Mouse (Mus musculus) forebrain, embryonic 14.5 days (tissue): Measurements from ENCODE around the gene Dennd6a. TPM values are rescaled to one million over a fixed set of nuclear protein-coding genes. Genes with fewer than 3 reads are reported as not detected.

ENCODE experiments used
- ATAC-seq: fragments of 200-750 bp; cut with Nextera tagmentation; 2 replicates; pipeline ENCODE4 v1.8.0; 2017; ENCODE audit warnings: mild to moderate bottlenecking, moderate library complexity
- DNase-seq: peaks from one replicate; pipeline ENCODE4 v3.0.0-alpha.2; 2015; ENCODE audit warnings: low spot score
- H3K27ac ChIP-seq: fragments of 300-500 bp; sonication (generic); 2 replicates; pipeline ENCODE4 v1.5.1; 2014; ENCODE audit warnings: low read depth, mild to moderate bottlenecking, control low read depth, low read length, moderate library complexity
- H3K27me3 ChIP-seq: fragments of 300-500 bp; sonication (generic); replicated peaks from 2 replicates; pipeline ENCODE4 v1.6.1; 2014; ENCODE audit warnings: low read length, control low read depth, mixed read lengths; ENCODE audit not compliant: control insufficient read depth, insufficient read depth
- H3K36me3 ChIP-seq: fragments of 300-500 bp; sonication (generic); 2 replicates; pipeline ENCODE4 v1.6.1; 2014; ENCODE audit warnings: low read length, control low read depth; ENCODE audit not compliant: control insufficient read depth, insufficient read depth
- H3K4me1 ChIP-seq: fragments of 300-500 bp; sonication (generic); 2 replicates; pipeline ENCODE4 v1.6.1; 2014; ENCODE audit warnings: antibody characterized with exemption, low read length, control low read depth; ENCODE audit not compliant: control insufficient read depth, insufficient read depth
- H3K4me2 ChIP-seq: fragments of 300-500 bp; sonication (generic); 2 replicates; pipeline ENCODE4 v1.6.1; 2014; ENCODE audit warnings: mild to moderate bottlenecking, control low read depth, low read length
- H3K4me3 ChIP-seq: fragments of 300-500 bp; sonication (generic); 2 replicates; pipeline ENCODE4 v1.5.1; 2014; ENCODE audit warnings: low read depth, low read length, control low read depth
- H3K9ac ChIP-seq: fragments of 300-500 bp; sonication (generic); 2 replicates; pipeline ENCODE4 v1.6.1; 2014; ENCODE audit warnings: mild to moderate bottlenecking, low read length, control low read depth, moderate library complexity
- H3K9me3 ChIP-seq: fragments of 300-500 bp; sonication (generic); replicated peaks from 2 replicates; pipeline ENCODE4 v1.6.1; 2016; ENCODE audit warnings: low read length, control low read depth, mixed read lengths; ENCODE audit not compliant: control insufficient read depth
- WGBS: fragments of 180-500 bp; shearing (Covaris S2); extraction: QIAGEN DNeasy Blood & Tissue Kit; methylation state at CpG from one replicate; pipeline ENCODE4 v1.1.7; 2014; 5-methylcytosine and 5-hydroxymethylcytosine counted together
- polyA plus RNA-seq: library from polyadenylated mRNA; unstranded; fragments of >200 nt; fragmentation: Nextera tagmentation; extraction: Ambion mirVana; gene quantifications from 2 replicates; pipeline ENCODE4 v1.2.1, GENCODE M21; 2014

Dennd6a gene
- polyA plus RNA-seq, 1 experiment from 2014 or later = 20.5 TPM

DNA sequence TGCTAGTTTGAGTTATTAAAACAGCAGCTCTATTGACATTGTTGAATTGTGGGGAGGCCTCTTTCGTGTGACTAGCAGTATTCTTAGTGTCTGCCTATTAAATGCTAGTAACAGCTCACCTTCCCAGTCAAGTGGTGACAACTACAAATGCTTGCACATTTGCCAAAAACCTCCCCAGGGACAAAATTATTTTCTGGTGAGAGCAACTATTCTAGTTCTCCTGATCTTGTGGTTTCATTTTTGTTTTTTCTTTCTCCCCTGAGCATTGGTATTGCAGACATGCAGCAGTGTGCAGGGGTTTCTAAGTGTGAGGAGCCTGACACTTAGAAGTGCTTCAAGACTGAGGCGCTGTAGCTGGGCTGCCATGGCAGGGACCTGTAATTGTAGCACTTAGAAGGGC, 74.2 kb downstream of the Dennd6a start:
- Histone ChIP-seq H3K27ac (no peak overlapping the region), H3K4me3 (no peak overlapping the region), H3K4me2 (no peak overlapping the region), H3K27me3 (no peaks in the 10 kb centered on the region), H3K36me3 (peaks cover 22% of the 10 kb centered on the region), H3K9me3 (no peaks in the 10 kb centered on the region), H3K4me1 (peaks cover 6% of the 10 kb centered on the region; the same call in 1 of the 2 replicates), H3K9ac (no peak overlapping the region)
- ATAC-seq (no peak), DNase-seq (no peak)
- WGBS = 81% methylated on average over 2 of the region's 2 CpGs

- ATAC-seq (no peak), DNase-seq (peak; percentile 26)
- Histone ChIP-seq H3K36me3 (peaks cover 57% of the 10 kb centered on the region), H3K27me3 (no peaks in the 10 kb centered on the region), H3K9me3 (no peaks in the 10 kb centered on the region), H3K4me1 (no peaks in the 10 kb centered on the region), H3K4me3 (no peak overlapping the region), H3K4me2 (no peak overlapping the region), H3K9ac (no peak overlapping the region), H3K27ac (no peak overlapping the region)
Measured at GRCm38 (mm10) chr14:26651901-26652300, 78.2 kb downstream of the Dennd6a start.

- no peak overlapping the region for H3K27ac ChIP-seq
- H3K27me3 ChIP-seq = no peaks in the 10 kb centered on the region
- ATAC-seq (no peak), DNase-seq (no peak)
- no peak overlapping the region for H3K4me2 ChIP-seq
- no peak overlapping the region for H3K9ac ChIP-seq
- no peak overlapping the region for H3K4me3 ChIP-seq
- H3K9me3 ChIP-seq = no peaks in the 10 kb centered on the region
- no peaks in the 10 kb centered on the region for H3K4me1 ChIP-seq
- peaks cover 60% of the 10 kb centered on the region for H3K36me3 ChIP-seq
Measured at GRCm38 (mm10) chr14:26658178-26658577, 84.5 kb downstream of the Dennd6a start.

DNA sequence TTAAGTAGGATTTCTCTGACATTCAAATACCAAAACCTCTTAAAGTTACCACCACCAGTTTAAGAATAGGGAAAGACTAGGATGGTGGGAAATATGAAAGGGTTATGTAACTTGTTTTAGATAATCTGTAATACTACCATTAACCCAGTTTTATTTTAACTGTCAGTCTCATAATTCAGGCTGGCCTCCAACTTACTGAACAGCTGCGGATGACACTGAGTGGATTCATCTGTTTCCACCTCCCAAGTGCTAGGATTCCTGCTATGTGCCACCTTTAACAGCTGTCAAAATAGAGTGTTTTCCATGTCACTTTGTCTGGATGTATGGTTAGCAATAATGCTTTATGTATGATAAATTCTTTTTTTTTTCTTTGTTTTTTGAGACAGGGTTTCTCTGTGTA, 86.6 kb downstream of the Dennd6a start:
- H3K9ac ChIP-seq = no peak overlapping the region
- no peak overlapping the region for H3K4me2 ChIP-seq
- 97% methylated on average over 1 of the region's 1 CpGs for WGBS
- DNase-seq (no peak), ATAC-seq (no peak)
- H3K27me3 ChIP-seq = no peaks in the 10 kb centered on the region
- H3K36me3 ChIP-seq = peaks cover 55% of the 10 kb centered on the region
- no peak overlapping the region for H3K4me3 ChIP-seq
- no peaks in the 10 kb centered on the region for H3K4me1 ChIP-seq
- H3K27ac ChIP-seq = no peak overlapping the region
- no peaks in the 10 kb centered on the region for H3K9me3 ChIP-seq

DNA sequence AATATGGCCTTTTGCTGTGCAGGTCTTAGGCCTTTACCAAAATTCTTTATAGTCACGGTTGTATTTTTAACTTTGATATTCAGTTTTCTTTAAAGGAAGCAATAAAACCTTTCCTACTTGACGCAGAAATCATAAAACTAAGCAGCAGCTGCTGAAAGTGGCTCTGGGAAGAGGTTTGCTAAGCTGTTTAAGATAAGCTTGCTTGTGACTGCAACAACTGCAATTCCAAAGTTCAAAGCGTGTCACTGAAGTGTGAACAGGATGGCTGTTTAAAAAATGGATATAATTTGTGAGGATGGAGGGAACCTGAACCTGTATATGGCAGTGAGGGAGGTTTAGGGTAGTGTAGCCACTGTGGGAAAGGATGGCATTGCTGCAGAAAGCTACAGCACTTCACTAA, 88.4 kb downstream of the Dennd6a start:
- 95% methylated on average over 3 of the region's 3 CpGs for WGBS
- ATAC-seq = no peak
- H3K27ac ChIP-seq = no peak overlapping the region
- peaks cover 50% of the 10 kb centered on the region for H3K36me3 ChIP-seq
- no peaks in the 10 kb centered on the region for H3K9me3 ChIP-seq
- no peak overlapping the region for H3K9ac ChIP-seq
- DNase-seq = no peak
- peaks cover 5% of the 10 kb centered on the region; the same call in 1 of the 2 replicates for H3K4me1 ChIP-seq
- no peak overlapping the region for H3K4me3 ChIP-seq
- no peaks in the 10 kb centered on the region for H3K27me3 ChIP-seq
- H3K4me2 ChIP-seq = no peak overlapping the region

DNA sequence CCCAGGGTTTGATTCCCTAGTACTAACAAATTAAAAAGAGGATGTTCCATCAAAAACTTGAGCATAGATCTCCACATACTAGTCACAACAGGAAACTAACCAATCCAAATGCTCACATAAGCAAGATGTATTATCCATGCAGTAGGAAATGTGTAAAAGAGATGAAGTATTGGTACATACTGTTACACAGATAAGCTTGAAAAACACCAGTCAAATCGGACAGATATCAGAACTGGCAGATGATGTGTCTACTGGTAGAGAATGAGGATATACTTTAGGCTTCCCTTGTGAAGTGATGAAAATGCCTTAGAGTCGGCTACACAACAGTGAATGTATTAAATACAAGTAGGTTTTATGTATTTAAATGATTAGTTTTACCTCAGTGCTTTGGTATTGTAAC, 88.8 kb downstream of the Dennd6a start:
- no peaks in the 10 kb centered on the region for H3K27me3 ChIP-seq
- no peak for DNase-seq
- H3K4me1 ChIP-seq = peaks cover 7% of the 10 kb centered on the region; the same call in 1 of the 2 replicates
- H3K4me3 ChIP-seq = no peak overlapping the region
- H3K9ac ChIP-seq = no peak overlapping the region
- no peaks in the 10 kb centered on the region for H3K9me3 ChIP-seq
- no peak overlapping the region for H3K4me2 ChIP-seq
- peaks cover 46% of the 10 kb centered on the region for H3K36me3 ChIP-seq
- no peak overlapping the region for H3K27ac ChIP-seq
- 93% methylated on average over 2 of the region's 2 CpGs for WGBS
- ATAC-seq = no peak

DNA sequence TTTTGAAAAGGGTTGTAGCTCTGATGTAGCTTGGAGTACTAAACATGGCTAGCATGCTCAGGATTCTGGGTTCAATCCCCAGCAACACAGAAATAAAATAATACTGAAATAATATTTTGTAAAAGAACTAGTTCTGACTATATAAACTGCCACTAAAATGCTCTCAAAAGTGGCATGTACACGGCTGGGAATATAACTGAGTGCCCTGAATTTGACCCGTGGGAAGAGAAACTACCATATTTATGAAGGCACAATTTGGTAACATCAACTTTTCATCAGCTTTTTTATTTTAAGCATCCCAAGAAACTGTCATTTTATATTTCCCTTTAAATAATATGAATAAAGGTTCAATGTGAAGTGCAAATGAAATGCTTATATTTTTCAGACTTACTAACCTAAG, 90.2 kb downstream of the Dennd6a start:
- ATAC-seq (no peak), DNase-seq (no peak)
- no peaks in the 10 kb centered on the region for H3K27me3 ChIP-seq
- no peaks in the 10 kb centered on the region for H3K9me3 ChIP-seq
- no peak overlapping the region for H3K4me2 ChIP-seq
- H3K36me3 ChIP-seq = peaks cover 39% of the 10 kb centered on the region
- WGBS = 97% methylated on average over 2 of the region's 2 CpGs
- H3K4me1 ChIP-seq = peaks cover 7% of the 10 kb centered on the region; the same call in 1 of the 2 replicates
- H3K4me3 ChIP-seq = no peak overlapping the region
- H3K27ac ChIP-seq = no peak overlapping the region
- H3K9ac ChIP-seq = no peak overlapping the region

GRCm38 (mm10) chr14:26667991-26668370, 94.3 kb downstream of the Dennd6a start:
- Histone ChIP-seq H3K27me3 (no peaks in the 10 kb centered on the region), H3K27ac (no peak overlapping the region; the same call in 1 of the 2 replicates), H3K36me3 (peaks cover 23% of the 10 kb centered on the region), H3K9me3 (no peaks in the 10 kb centered on the region), H3K9ac (peak overlapping the region; percentile 86), H3K4me1 (peaks cover 11% of the 10 kb centered on the region), H3K4me3 (peak overlapping the region; percentile 95), H3K4me2 (peak overlapping the region; percentile 99)
- ATAC-seq (no peak), DNase-seq (no peak)
- WGBS = 17% methylated on average over 6 of the region's 6 CpGs

- Histone ChIP-seq H3K4me1 (peaks cover 11% of the 10 kb centered on the region), H3K4me3 (peak overlapping the region; percentile 95), H3K27ac (peak overlapping the region; percentile 87), H3K27me3 (no peaks in the 10 kb centered on the region), H3K9me3 (no peaks in the 10 kb centered on the region), H3K4me2 (peak overlapping the region; percentile 99), H3K9ac (peak overlapping the region; percentile 86), H3K36me3 (peaks cover 20% of the 10 kb centered on the region)
- peak; percentile 31 for DNase-seq
- 1% methylated on average over 73 of the region's 73 CpGs for WGBS
- ATAC-seq = peak; percentile 24
Measured at GRCm38 (mm10) chr14:26668371-26669291, 95.0 kb downstream of the Dennd6a start.
